Mouse (Mus musculus) thymus, adult 2 months (tissue): Measurements from ENCODE around the gene Nemf.

Source experiments
- CTCF ChIP-seq: fragments of 200-500 bp; IDR thresholded peaks from 2 replicates; pipeline ENCODE4 v1.5.1; 2012; ENCODE audit warnings: mild to moderate bottlenecking, control low read depth, low read length, moderate library complexity, borderline replicate concordance; ENCODE audit not compliant: control insufficient read depth, poor library complexity, insufficient read depth; ENCODE audit errors: extremely low read depth
- POLR2A ChIP-seq: fragments of 200-500 bp; IDR thresholded peaks from 2 replicates; pipeline ENCODE4 v1.6.1; 2012; ENCODE audit warnings: mild to moderate bottlenecking, low read length, control low read depth, moderate library complexity; ENCODE audit not compliant: control insufficient read depth, poor library complexity, insufficient read depth; ENCODE audit errors: extremely low read depth

DNA sequence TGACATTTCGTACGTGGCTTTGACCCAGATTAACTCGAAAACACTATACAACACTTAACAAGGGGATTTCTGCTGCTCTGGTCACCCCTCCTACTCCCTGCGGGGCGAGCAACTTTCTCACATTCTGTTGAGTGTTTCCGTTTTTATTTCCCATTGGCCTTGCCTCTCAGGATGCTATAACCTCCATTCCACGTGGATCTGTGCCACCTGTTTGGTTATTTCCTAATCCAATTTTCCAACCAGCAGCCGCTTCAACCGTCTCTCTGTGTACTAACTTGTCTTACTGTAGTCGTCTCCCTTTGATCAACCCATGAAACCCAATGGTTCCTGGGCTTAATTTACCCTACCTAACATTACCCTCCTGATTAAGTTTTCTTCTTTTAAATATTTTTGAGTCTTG is 36.1 kb upstream of the Nemf start:
- no peak for TF ChIP-seq POLR2A
- TF ChIP-seq CTCF, result no peak
